Mouse (Mus musculus) stomach, embryonic 16.5 days (tissue): ENCODE data around the gene Ccdc30. TPM values are rescaled to one million over a fixed set of nuclear protein-coding genes. Genes with fewer than 3 reads are reported as not detected.

Experiments
- ATAC-seq: fragments of 200-750 bp; cut with Nextera tagmentation; 2 replicates; pipeline ENCODE4 v1.8.0; 2017; ENCODE audit warnings: moderate number of reproducible peaks, moderate TSS enrichment; ENCODE audit not compliant: insufficient read depth, low FRiP score
- H3K27ac ChIP-seq: fragments of 300-500 bp; sonication (generic); 2 replicates; pipeline ENCODE4 v1.5.1; 2014; ENCODE audit warnings: low read length
- H3K27me3 ChIP-seq: fragments of 300-500 bp; sonication (generic); 2 replicates; pipeline ENCODE4 v1.6.1; 2014; ENCODE audit warnings: low read length, control low read depth, mixed read lengths; ENCODE audit not compliant: control insufficient read depth, insufficient read depth
- H3K36me3 ChIP-seq: fragments of 300-500 bp; sonication (generic); 2 replicates; pipeline ENCODE4 v1.6.1; 2014; ENCODE audit warnings: low read length; ENCODE audit not compliant: control insufficient read depth, insufficient read depth
- H3K4me1 ChIP-seq: fragments of 300-500 bp; sonication (generic); 2 replicates; pipeline ENCODE4 v1.6.1; 2014; ENCODE audit warnings: low read length, control low read depth, mixed read lengths; ENCODE audit not compliant: control insufficient read depth, insufficient read depth
- H3K4me2 ChIP-seq: fragments of 300-500 bp; sonication (generic); 2 replicates; pipeline ENCODE4 v1.6.1; 2014; ENCODE audit warnings: low read depth, low read length, mixed read lengths
- H3K4me3 ChIP-seq: fragments of 300-500 bp; sonication (generic); replicated peaks from 2 replicates; pipeline ENCODE4 v1.5.1; 2014; ENCODE audit warnings: mild to moderate bottlenecking, low read length
- H3K9ac ChIP-seq: fragments of 300-500 bp; sonication (generic); 2 replicates; pipeline ENCODE4 v1.6.1; 2014; ENCODE audit warnings: low read length
- H3K9me3 ChIP-seq: fragments of 300-500 bp; sonication (generic); replicated peaks from 2 replicates; pipeline ENCODE4 v1.6.1; 2016; ENCODE audit warnings: low read length, control low read depth; ENCODE audit not compliant: control insufficient read depth
- WGBS: fragments of 180-500 bp; shearing (Covaris S2); extraction: QIAGEN DNeasy Blood & Tissue Kit; methylation state at CpG from one replicate; pipeline ENCODE4 v1.1.7; 2014; 5-methylcytosine and 5-hydroxymethylcytosine counted together
- polyA plus RNA-seq: library from polyadenylated mRNA; unstranded; fragments of >200 nt; fragmentation: Nextera tagmentation; extraction: Ambion mirVana; gene quantifications from 2 replicates; pipeline ENCODE4 v1.2.1, GENCODE M21; 2015

The Ccdc30 gene
- polyA plus RNA-seq, 1 experiment from 2014 or later = 6.7 TPM

DNA sequence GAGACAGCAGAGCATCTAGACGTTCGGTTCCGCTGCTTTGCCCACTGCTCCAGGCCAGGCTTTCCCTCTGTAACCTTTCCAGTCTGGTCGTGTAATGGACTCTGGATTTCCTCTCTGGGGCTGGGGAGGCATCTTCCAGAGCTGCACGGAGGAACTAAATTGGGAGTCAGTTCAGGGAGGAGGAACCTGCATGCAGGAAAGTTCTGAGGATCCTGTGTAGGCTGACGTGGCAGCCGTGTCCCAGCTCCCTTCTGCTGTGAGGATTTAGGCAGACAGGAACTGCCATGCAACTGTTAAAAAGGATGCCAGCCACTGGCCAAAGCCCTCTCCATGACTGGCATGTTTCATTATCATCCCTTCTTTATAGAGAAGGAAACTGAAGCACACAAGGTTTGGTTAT, 35.1 kb upstream of the Ccdc30 start:
- no peak overlapping the region for H3K27ac ChIP-seq
- H3K4me3 ChIP-seq = no peak overlapping the region
- no peaks in the 10 kb centered on the region for H3K9me3 ChIP-seq
- H3K4me1 ChIP-seq = no peaks in the 10 kb centered on the region
- H3K9ac ChIP-seq = no peak overlapping the region
- WGBS = 67% methylated on average over 7 of the region's 7 CpGs
- H3K36me3 ChIP-seq = no peaks in the 10 kb centered on the region
- no peak overlapping the region for H3K4me2 ChIP-seq
- no peaks in the 10 kb centered on the region for H3K27me3 ChIP-seq
- ATAC-seq = no peak

DNA sequence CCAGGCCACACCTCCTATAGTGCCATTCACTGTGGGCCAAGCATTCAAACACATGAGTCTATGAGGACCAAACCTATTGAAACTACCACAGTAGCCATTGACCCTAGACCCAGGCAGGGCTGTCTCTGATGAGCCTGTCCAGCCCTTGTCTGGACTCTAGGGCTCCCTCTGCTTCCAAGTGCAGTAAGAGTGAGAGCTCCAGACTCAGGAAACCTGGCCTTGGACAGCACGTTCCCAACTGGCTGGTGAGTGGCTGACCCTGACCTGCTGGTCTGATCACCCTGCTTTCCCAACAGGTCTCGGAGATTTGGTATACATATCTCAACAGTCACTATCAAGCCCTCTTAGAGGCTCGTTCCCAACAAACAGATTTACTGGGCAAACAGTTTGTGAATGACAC, 32.5 kb upstream of the Ccdc30 start:
- 59% methylated on average over 3 of the region's 3 CpGs for WGBS
- H3K9ac ChIP-seq = no peak overlapping the region
- no peak for ATAC-seq
- H3K9me3 ChIP-seq = no peaks in the 10 kb centered on the region
- no peaks in the 10 kb centered on the region for H3K36me3 ChIP-seq
- no peak overlapping the region for H3K4me2 ChIP-seq
- H3K4me1 ChIP-seq = no peaks in the 10 kb centered on the region
- H3K4me3 ChIP-seq = no peak overlapping the region
- no peaks in the 10 kb centered on the region for H3K27me3 ChIP-seq
- no peak overlapping the region for H3K27ac ChIP-seq

DNA sequence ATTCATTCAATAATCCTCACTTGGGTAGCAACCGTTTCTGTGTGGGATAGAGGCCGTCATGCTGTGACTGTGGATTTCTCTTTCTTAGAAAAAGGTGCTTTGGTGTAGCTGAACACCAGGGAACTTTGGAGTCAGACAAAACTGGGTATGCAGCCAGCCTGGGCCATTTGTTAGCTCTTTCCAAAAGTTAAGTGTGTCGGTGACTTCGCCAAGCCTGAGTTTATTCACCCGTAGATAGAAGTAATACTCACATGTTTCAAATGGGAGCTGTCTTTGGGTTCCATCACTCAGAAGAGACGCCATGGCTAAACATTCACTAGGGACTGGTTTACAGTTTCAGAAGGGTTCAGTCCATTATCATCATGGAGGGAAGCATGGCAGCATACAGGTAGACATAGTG, 31.9 kb upstream of the Ccdc30 start:
- 91% methylated on average over 6 of the region's 6 CpGs for WGBS
- Histone ChIP-seq H3K36me3 (no peaks in the 10 kb centered on the region), H3K4me1 (no peaks in the 10 kb centered on the region), H3K4me3 (no peak overlapping the region), H3K27me3 (no peaks in the 10 kb centered on the region), H3K27ac (no peak overlapping the region), H3K4me2 (no peak overlapping the region), H3K9me3 (no peaks in the 10 kb centered on the region), H3K9ac (no peak overlapping the region)
- ATAC-seq = no peak

DNA sequence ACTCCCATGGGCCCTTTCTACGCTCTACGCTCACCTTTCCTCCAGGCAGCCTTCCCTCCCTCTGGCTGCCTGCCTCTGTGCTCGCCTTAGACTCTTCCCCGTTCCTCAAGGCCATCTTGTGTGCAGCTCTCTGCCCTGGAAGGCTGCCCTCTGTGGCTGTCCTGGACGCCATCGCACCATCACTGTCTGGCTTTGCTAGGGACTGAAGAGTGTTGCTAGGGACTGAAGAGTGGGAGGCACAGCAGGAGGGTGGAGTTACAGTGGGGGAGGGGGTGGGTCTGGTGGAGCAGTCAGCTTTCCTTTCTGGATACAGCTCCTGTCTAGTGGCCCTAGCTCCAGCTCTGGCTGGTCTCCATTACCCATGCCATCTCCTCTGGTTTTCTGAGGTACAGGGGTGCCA, 27.2 kb upstream of the Ccdc30 start:
- 52% methylated on average over 6 of the region's 6 CpGs for WGBS
- H3K9ac ChIP-seq = no peak overlapping the region
- H3K4me3 ChIP-seq = no peak overlapping the region
- ATAC-seq = no peak
- no peaks in the 10 kb centered on the region for H3K36me3 ChIP-seq
- H3K27me3 ChIP-seq = no peaks in the 10 kb centered on the region
- H3K4me2 ChIP-seq = no peak overlapping the region
- H3K9me3 ChIP-seq = no peaks in the 10 kb centered on the region
- H3K4me1 ChIP-seq = no peaks in the 10 kb centered on the region
- no peak overlapping the region for H3K27ac ChIP-seq

DNA sequence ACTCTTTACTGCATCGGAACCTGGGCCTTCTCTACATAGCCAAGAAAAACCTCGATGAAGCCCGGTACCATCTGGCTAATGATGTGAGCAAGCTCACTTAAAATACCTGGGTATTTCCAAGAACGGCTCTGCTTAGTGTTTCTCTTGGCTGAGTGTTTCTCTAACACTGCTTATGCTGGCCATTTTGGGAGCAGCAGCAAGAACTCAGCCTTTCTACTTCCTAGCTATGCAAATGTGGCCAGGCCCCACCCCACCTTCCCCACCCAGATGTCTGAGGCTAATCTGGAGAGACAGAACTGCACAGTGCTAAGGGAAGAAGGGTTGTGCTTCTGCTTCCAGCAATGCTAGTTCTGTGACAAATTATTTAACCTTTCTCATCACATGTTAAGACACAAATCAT, 26.5 kb upstream of the Ccdc30 start:
- no peak for ATAC-seq
- H3K4me2 ChIP-seq = no peak overlapping the region
- H3K9ac ChIP-seq = no peak overlapping the region
- no peaks in the 10 kb centered on the region for H3K9me3 ChIP-seq
- no peaks in the 10 kb centered on the region for H3K27me3 ChIP-seq
- no peak overlapping the region for H3K27ac ChIP-seq
- no peaks in the 10 kb centered on the region for H3K36me3 ChIP-seq
- no peak overlapping the region for H3K4me3 ChIP-seq
- H3K4me1 ChIP-seq = no peaks in the 10 kb centered on the region
- WGBS = 85% methylated on average over 4 of the region's 4 CpGs

DNA sequence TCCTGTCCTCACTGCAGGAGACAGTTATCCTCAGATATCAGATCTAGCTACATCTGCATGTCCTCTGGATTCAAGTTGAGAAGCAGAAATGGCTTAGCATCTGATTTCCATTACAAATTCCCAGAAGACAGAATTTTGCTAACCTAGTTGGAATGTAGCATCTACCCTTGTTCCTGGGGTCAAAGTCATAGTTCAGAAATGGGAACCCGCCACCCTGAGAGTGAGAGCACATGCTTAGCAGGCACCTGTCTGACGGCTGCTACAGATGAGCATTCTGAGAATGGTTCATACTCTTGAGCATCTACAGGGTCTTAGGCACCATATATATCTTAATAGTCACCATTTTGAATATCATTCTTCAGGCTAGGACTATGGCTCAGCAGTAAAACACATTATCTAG, 22.6 kb upstream of the Ccdc30 start:
- ATAC-seq = no peak
- H3K4me3 ChIP-seq = no peak overlapping the region
- no peaks in the 10 kb centered on the region for H3K4me1 ChIP-seq
- WGBS = 81% methylated on average over 2 of the region's 2 CpGs
- H3K9me3 ChIP-seq = no peaks in the 10 kb centered on the region
- no peak overlapping the region for H3K27ac ChIP-seq
- no peaks in the 10 kb centered on the region for H3K36me3 ChIP-seq
- no peak overlapping the region for H3K4me2 ChIP-seq
- H3K27me3 ChIP-seq = no peaks in the 10 kb centered on the region
- H3K9ac ChIP-seq = no peak overlapping the region

DNA sequence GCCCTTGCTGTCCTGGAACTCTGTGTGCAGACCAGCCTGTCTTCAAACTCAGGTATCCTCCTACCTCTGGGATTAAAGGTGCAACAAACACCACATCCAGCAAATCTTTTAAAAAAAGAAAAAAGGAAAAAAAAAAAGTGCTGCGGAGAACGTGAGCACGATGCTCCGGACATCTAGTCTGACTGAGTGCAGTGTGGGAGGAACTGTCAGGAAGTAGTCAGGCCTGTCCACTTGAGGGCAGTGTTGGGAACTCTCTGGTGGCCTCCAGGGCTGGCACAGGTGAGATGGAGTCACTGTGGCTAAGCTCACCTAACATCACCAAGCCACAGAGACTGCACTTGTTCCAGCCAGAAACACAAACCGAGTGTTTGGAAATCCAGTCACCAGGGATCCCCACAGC, 15.4 kb upstream of the Ccdc30 start:
- Histone ChIP-seq H3K27ac (no peak overlapping the region), H3K4me1 (no peaks in the 10 kb centered on the region), H3K9ac (no peak overlapping the region), H3K9me3 (no peaks in the 10 kb centered on the region), H3K4me2 (no peak overlapping the region), H3K36me3 (no peaks in the 10 kb centered on the region), H3K4me3 (no peak overlapping the region), H3K27me3 (no peaks in the 10 kb centered on the region)
- ATAC-seq = peak; percentile 53; the same call in 1 of the 2 replicates
- WGBS = 27% methylated on average over 5 of the region's 5 CpGs

DNA sequence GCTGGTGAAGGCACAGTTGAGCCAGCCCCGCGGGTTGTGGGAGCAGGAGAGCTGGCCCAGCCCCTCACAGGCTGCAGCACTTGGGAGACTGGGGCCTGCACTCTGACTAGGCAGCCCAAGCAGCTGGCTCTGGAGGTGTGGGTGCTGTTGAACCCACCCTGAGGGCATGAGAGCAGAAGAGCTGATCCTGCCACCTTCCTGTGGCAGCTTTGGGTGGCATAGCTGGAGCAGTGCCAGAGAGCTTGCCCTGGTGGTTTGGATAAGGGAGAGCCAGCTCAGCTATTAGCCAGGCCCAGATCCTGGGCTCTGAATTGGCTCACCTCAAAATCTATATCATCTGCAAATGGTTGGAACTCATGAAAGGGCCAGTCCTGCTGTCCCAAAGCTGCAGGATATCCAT, 12.4 kb upstream of the Ccdc30 start:
- no peaks in the 10 kb centered on the region for H3K36me3 ChIP-seq
- no peak overlapping the region for H3K4me3 ChIP-seq
- no peaks in the 10 kb centered on the region for H3K9me3 ChIP-seq
- H3K4me2 ChIP-seq = no peak overlapping the region
- H3K27ac ChIP-seq = no peak overlapping the region
- no peak for ATAC-seq
- H3K4me1 ChIP-seq = peaks cover 7% of the 10 kb centered on the region
- 57% methylated on average over 2 of the region's 2 CpGs for WGBS
- no peak overlapping the region for H3K9ac ChIP-seq
- no peaks in the 10 kb centered on the region for H3K27me3 ChIP-seq

DNA sequence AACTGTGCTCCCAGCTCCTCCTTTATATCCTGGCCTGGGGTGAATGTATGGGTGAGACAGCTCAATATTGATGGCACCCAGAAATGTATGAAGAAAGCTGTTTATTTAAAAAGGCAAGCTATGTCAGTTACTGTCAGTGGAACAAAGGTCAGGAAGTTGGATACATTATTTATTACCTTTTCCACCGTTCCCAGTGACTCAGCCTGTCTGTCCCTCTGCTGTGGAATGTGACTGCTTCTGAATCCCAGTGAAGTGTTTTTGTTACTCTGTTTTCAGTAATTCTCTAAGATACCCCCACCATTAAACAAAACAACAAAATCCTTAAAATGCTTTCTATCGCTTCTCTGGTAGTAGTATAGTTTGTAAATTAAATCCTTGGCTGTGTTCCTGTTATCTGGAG, 10.3 kb upstream of the Ccdc30 start:
- no peak for ATAC-seq
- no peaks in the 10 kb centered on the region for H3K9me3 ChIP-seq
- WGBS = 29% methylated on average over 2 of the region's 2 CpGs

DNA sequence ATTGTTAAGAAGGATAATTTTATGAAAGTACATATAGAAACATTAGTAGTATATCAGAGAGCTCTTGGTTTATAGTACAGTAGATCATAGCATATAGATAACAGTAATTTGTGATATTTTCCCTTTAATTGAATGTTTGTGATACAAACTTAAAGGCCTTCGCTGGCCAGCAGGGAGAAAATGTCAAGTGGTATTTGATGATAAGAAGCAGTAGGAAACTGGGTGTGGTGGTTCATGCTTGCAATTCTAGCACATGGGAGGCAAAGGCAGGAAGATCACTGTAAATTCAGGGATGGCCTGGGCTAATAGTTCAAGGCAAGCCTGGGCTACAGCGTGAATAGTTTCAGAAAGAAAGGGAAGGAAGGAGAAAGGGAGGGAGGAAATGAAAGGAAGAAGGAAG, 9.8 kb upstream of the Ccdc30 start:
- Histone ChIP-seq H3K4me1 (peaks cover 17% of the 10 kb centered on the region), H3K27ac (no peak overlapping the region)
- 85% methylated on average over 2 of the region's 2 CpGs for WGBS

More for the DNA sequence above, 10.3 kb upstream of the Ccdc30 start:
- Histone ChIP-seq H3K27me3 (no peaks in the 10 kb centered on the region), H3K4me1 (peaks cover 17% of the 10 kb centered on the region), H3K27ac (no peak overlapping the region), H3K4me2 (no peak overlapping the region), H3K36me3 (no peaks in the 10 kb centered on the region), H3K4me3 (no peak overlapping the region), H3K9ac (no peak overlapping the region)

More for the DNA sequence above, 9.8 kb upstream of the Ccdc30 start:
- H3K9me3 ChIP-seq = no peaks in the 10 kb centered on the region
- no peak overlapping the region for H3K9ac ChIP-seq
- H3K36me3 ChIP-seq = no peaks in the 10 kb centered on the region
- no peak overlapping the region for H3K4me3 ChIP-seq
- no peak overlapping the region for H3K4me2 ChIP-seq
- ATAC-seq = no peak
- H3K27me3 ChIP-seq = no peaks in the 10 kb centered on the region
